Mouse (Mus musculus): ENCODE results near the gene Mettl21c.
"Not testable (repeated sequence)": the region's sequence is repeated elsewhere in the genome, so short reads cannot be mapped to it uniquely, and the experiment has no call there.

Mettl21c gene

DNA sequence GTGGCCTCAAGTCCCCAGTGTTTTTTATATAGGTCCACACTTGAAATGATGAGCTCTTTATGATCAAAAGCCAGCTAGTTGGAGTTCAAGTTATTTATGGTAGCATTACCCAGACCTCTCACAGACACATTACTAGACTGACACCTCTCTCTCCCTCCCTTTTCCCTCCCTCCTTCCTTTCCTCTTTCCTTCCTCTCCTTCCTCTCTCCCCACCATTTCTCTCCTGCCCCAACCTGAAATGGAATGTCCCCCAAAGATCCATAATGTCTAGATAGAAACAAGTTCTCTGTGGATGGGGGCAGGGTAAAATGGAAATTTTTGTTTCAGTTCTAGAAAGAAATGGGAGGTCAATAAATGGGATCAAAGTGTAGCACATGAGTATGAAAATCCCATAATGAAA, at the start of gene Mettl21c:
Mettl21c (minus strand) TSS at position 101 of the 400 bp plus-strand sequence.
- DNase-seq (ENCODE audit: extremely low spot score, low read depth, low spot score) = no peak

DNA sequence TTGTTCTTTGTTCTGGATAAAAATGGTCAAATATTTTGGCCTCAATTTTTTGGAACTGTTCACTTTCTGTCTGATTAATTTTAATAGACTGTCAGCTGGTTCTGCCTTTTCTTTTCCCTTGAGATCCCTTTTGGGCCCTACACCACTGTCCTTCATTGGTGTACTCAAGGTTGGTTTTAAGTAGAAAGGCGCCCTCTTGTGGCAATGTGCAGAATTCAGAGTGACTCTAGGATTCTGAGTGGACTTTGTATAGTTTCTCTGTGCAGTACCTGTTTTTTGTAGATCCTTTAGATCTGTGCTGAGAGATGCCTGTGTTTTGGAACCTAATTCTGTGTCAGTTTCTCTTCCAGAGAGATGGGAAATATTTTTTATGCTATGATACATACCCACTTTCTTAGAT, 44.8 kb upstream of the Mettl21c start:
- DNase-seq (ENCODE audit: extremely low spot score, low read depth, low spot score) = no peak

DNA sequence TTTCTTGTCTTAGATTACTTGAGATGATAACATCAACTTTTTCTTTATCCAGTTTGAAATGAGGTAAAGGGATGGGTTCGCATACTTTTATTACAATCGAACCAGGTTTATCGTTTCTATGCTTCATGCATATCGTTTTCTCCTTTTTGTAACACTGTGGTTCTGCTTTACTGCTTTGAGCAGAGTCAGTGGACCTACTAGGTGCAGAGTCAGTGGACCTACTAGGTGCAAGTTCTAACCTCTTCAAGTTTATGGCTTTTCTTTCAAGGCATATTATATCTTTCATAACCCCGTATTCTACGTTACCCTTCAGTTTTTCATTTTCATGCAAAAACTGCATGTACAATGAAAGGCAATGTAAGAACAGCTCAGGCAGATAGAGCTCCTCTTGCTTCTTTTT, 43.6 kb upstream of the Mettl21c start:
- no peak for DNase-seq (ENCODE audit: extremely low spot score, low read depth, low spot score)

DNA sequence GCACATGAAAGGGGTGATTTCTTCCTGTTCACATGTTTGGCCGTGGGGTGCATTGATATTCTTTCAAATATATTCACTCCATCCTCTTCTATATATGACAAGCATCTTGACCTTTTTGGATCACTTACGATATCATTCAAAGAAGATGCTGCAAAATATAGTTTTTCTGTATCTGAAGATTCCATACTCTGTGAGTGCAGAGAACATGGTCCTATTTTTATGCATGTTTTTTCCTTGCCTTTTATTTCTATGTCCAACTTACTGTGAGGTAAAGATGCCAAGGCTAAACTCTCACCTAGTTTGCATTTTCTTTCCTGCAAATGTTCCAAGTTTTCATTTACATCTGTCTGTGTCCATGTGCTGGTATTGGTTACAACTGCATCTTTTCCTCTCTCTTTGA, 42.0 kb upstream of the Mettl21c start, which contains the start of gene Gm8251:
Gm8251 (minus strand) TSS at position 101 of the 400 bp plus-strand sequence.
- no peak for DNase-seq (ENCODE audit: extremely low spot score, low read depth, low spot score)

DNA sequence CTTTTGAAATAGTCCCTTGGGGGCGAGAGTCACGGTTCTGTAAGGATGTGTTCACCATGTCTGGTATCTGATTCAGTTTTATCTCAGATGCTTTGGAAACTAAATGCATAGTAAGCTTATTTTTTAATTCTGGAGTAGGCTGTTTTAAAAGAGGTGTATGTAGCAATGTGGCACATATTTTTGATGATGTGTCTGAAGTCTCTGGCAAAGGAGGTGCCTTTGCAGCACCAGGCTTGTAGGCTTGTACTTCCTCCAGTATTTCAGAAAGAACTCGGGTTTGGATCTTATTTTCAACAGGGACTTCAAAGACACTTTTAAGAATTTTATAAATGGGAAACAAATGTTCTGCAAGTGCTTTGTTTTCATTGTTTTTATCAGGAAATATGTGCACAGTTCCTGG, 38.0 kb upstream of the Mettl21c start:
- no peak for DNase-seq (ENCODE audit: extremely low spot score, low read depth, low spot score)

DNA sequence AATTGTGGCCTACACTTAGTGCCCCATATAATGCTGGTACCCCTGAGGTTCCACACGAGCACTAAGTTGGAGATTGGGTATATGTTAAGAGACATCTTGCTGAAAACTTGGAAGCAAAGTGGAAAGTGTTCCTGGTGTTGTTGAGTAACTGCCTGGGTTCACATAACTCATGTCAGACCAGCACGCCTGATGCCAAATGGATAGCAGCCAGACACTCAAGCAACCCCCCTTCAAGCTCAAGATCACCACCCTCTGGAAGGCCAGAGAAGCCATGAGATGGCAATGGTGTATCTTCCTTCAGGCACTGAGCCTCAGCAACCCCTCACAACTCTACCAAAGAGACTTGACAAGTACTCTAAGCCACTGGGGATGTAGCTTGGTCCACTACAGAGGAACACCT, 26.7 kb upstream of the Mettl21c start:
- DNase-seq (ENCODE audit: extremely low spot score, low read depth, low spot score) = no peak

DNA sequence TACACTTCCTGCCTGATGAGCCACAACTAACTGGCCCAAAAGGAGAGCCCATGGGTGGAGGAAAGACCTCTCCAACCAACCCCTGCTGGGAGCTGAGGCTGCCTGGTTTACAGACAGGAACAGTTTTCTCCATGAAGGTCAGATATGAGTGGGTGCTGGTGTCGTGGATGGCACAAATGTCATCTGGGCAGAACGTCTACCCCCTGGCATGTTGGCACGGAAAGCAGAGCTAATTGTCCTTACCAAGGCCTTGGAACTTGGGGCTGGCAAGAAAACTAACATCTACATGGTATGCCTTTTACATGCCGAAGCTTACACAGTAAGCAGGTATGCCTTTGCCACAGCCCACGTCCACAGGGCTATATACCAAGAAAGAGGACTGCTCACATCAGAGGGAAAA, 25.9 kb upstream of the Mettl21c start:
- not testable (repeated sequence) for DNase-seq (ENCODE audit: extremely low spot score, low read depth, low spot score)

DNA sequence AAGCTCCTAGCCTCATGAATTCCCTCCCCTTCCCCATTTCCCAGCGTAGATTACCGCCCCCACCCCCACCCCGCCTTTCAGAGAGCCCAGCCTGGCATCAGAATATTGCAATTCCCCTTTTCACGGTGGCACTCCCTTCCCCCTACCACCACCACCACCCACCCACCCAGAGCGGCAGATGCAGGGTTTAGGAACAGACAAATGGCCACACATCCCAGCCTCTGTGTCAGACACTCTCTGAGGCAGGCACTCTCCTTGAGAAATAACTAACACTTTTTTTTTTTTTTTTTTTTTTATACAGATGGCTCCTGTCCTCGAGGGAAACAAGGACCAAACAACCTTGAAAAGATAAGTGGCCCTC, 22.7 kb upstream of the Mettl21c start:
- no peak for DNase-seq (ENCODE audit: extremely low spot score, low read depth, low spot score)

DNA sequence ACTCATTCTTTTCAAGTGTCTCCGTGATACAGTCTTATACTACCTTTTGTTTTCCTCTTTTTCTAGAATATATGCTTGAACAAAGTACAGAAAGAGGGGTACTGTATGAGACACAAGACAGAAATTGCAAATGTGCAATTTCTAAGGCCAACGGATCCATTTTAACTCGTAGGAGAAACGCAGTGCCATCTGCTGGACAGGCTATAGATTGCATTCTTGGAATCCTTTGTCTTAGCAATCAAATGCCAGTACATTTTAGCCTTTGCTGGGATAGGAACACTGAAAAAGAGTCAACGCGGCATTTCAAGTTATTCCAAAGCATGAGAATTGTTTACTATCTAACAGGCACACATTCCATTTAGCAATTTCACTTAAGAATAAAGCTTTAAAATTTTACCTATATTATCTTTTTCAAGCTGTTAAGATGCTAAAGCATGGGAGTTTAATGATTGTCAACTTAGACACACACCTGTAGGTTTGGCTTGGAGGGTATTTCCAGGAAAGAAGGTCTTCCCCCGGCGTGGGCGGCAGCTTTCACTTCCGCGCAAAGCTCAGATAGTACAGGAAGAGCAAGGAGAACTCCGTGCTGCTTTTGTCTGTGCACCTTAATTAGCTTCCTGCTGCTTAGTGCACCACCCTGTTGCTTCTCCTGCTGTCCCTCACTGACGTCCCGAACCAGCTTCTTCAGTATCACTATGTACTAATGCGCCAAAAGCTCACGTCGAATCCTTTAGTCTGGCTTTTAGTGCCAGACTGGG, 22.1 kb upstream of the Mettl21c start:
- peak; percentile 73 for DNase-seq (ENCODE audit: extremely low spot score, low read depth, low spot score)

DNA sequence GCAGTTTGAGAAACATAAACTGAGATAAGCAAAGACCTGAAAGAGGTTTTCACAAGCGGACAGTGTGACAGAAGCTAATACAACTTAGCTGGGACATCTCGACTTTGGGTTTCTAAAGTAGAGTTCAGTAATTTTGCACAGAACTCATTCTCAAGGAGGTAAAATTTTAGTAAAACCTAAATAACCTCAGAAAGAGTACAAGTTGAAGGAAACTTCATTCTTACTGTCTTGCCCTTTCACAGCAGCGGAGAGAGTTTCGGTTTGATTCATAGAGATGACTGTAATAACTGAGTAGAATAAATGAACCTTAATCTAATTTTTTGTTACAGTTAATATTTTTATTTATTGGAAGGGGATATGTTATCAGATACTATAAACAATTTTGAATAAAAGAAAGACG, 13.1 kb upstream of the Mettl21c start:
- no peak for DNase-seq (ENCODE audit: extremely low spot score, low read depth, low spot score)

DNA sequence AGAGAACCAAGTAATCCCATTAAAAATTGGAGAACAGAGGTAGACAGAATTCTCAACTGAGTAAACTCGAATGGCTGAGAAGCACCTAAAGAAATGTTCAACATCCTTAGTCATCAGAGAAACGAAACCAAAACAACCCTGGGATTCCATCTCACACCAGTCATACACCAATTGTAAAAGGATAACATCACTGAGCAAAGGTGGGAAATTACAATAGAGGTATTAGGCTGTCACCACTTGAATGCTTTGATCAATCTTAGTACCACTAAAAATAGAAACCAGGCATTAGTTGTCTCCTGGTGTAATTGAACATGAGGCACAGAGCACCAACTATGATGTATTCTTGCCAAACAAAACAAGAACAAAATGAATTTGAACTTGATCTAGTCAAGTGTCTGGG, 12.4 kb upstream of the Mettl21c start:
- DNase-seq (ENCODE audit: extremely low spot score, low read depth, low spot score) = no peak

DNA sequence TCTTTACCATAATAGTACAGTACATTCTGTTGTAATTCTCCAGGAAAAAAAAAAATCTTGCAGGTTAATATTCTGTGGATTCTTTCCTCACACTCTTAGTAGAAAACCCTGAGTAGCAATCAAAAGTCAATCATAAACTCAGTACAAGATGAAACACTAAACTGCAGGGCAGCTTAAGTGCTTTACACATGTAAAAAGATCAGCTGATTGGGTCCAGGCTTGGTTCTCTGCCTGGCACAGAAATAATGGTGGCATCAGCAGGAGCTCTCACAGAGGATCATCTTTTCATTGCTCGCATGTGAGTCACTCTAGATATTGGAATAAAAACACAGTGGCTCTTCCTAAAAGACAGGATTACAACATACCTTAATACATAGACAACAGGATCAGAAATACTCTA, 7.8 kb upstream of the Mettl21c start:
- no peak for DNase-seq (ENCODE audit: extremely low spot score, low read depth, low spot score)

DNA sequence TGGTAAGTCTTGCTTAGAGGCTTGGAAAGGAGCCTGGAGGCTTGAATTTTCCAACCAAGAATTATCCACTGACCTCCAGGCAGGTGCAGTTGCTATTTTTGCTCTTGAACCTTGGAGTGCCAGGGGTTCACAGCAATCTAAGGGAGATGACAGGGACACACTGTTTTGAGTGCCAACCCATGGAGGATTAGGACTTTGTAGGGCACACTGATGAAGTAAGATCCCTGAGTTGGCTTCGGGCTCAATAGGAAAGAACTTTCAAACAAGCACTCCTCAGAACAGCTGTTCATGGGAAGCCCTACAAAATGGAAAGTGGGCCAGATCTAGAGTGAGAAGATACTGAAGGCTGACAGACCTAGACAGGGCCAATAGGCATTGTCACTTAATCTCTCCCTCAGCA, 2.8 kb upstream of the Mettl21c start:
- DNase-seq (ENCODE audit: extremely low spot score, low read depth, low spot score) = no peak

DNA sequence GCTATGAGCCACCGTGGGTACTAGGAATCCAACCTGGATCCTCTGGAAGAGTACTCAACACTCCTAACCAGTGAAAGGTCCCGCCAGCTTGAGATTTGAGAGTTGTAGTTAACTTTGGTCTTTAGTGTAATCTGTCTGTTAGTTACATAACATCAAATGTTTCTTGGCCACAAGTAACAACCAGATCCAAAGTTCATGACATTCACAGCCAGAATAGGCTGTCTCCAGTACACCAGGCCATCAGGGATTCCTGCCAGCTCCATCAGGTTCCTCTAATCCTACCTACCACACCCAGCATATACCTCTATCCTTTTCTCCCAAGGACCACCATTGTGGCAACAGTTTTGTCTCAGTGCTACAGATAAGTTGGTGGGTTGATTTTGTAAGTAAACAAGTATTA, 4.3 kb downstream of the Mettl21c start:
- no peak for DNase-seq (ENCODE audit: extremely low spot score, low read depth, low spot score)

DNA sequence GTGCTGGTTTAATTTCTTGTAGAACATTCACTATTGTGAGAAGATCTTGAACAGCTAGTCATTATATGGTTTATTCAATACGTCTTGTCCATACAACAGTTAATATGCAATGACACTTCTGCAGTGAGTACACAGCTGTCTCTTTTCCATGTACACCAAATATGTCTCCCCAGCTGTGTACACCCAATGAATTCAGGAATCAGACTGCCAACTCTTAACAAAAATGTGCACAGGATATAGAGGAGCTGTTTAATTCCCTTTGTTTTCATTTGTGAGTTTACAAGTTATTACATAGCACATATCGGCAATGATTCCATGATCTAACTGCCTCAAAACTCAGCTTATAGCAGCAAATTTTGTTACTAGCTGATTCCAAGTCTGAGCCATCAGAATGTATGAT, 15.3 kb downstream of the Mettl21c start:
- no peak for DNase-seq (ENCODE audit: extremely low spot score, low read depth, low spot score)

DNA sequence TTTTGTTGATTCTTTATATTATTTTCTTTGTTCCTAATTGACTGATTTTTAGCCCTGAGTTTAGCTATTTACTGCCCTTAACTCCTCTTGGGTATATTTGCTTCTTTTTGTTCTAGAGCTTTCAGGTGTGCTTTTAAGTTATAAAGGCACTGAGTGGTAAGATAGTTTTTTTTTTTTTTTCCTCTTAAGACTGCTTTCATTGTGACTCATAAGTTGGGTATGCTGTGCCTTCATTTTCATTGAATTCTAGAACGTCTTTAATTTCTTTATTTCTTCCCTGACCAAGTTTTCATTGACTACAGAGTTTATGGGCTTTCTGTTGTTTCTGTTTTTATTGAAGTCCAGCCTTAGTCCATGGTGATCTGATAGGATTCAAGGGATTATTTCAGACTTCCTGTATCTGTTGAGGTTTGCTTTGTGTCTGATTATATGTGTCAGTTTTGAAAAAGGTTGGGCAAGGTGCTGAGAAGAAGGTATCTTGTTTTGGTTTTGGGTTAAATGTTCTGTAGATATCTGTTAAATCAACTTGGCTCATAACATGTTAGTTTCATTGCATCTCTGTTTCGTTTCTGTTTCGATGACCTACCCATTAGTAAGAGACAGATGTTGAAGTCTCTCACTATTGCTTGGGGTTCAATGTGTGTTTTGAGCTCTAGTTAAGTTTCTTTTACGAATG, 22.8 kb downstream of the Mettl21c start:
- DNase-seq (ENCODE audit: extremely low spot score, low read depth, low spot score) = no peak

DNA sequence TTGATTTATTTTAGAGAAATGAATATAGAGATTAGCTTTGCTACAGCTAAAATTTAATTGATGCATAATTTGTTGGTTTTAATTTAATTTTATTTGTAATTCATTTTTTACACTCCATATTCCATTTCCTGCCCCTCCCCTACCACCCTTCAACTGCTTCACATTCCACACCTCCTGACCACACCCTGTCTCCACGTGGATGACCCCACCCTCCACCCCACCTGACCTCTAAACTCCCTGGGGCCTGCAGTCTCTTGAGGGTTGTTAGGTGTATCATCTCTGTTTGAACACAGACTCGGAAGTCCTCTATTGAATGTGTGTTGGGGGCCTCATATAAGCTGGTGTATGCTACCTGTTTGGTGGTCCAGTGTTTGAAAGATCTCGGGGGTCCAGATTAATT, 48.7 kb downstream of the Mettl21c start:
- DNase-seq (ENCODE audit: extremely low spot score, low read depth, low spot score) = no peak

DNA sequence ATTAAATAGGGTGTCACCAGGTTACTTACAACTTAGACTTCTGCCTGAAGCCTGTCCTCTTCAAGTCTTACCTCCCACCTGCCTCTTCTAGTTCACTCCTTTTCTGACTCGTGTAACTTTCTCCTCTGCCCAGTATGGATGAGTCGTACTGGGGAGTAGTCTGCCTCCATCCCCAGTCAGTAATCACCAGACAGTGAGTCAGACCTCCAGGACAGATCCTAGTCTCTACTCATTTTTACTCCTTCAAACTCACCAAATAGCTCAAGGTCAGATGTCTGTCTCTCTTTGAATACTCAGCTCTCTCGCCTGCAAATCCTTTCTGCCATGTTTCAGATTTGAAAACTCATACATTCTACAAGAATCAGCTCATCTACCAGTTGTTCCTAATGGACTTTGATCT, 50.5 kb downstream of the Mettl21c start:
- no peak for DNase-seq (ENCODE audit: extremely low spot score, low read depth, low spot score)

DNA sequence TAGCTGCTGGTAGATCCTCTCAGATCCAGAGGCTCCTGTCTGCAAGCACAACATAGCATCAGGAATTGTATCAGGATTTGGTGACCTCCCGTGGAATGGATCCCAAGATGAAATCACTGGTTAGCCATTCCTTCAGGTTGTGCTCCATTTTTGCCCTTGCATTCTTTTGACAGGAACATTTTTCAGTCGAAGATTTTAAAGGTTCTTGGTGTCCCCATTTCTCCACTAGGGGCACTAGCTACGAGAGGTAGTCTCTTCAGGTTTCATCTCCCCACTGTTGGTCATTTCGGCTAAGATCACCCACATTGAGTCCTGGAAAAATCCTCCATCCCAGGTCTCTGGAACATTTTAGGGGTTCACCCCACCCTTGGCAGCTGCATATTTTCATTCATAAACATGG, 53.1 kb downstream of the Mettl21c start:
- no peak for DNase-seq (ENCODE audit: extremely low spot score, low read depth, low spot score)

DNA sequence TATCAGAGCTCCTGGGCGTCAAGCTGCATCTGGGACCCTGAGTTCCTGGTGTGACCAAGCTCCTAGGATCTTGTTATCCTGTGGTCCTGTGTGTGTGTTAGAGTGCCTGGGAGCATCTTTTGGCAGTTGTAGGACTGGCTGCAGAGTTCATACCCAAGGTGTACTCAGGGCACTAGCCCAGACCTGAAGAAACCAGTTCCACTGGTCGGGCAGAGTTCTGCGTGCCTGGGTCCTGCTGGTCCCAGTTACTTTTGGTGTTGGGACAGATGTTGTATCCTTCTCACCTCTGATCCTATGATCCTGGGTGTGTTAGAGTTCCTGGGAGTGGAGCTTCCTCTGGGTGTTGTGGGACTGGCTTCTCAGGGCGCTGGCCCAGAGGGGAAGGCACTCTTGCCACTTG, 55.5 kb downstream of the Mettl21c start:
- no peak for DNase-seq (ENCODE audit: extremely low spot score, low read depth, low spot score)
